Mouse (Mus musculus) cerebellum, adult 2 months (tissue): ENCODE measurements around the gene Ptbp3.

Experiments used
- CTCF ChIP-seq: fragments of 200-500 bp; IDR thresholded peaks from 2 replicates; pipeline ENCODE4 v1.5.1; 2011; ENCODE audit warnings: low read depth, mild to moderate bottlenecking, control low read depth, low read length, moderate library complexity, borderline replicate concordance; ENCODE audit not compliant: insufficient read depth
- POLR2A ChIP-seq: fragments of 200-500 bp; IDR thresholded peaks from 2 replicates; pipeline ENCODE4 v1.6.1; 2011; ENCODE audit warnings: low read length, control low read depth, borderline replicate concordance; ENCODE audit not compliant: insufficient read depth

- no peak for TF ChIP-seq CTCF
- no peak for TF ChIP-seq POLR2A
Measured at GRCm38 (mm10) chr4:59445516-59445915, 103.6 kb downstream of the Ptbp3 start.
